Mouse (Mus musculus) splenic B cell, adult 2 months (primary cell): Measurements from ENCODE around the gene Troap.

Experiments
- DNase-seq: peaks from one replicate; pipeline ENCODE4 v3.0.0-alpha.2; 2011; ENCODE audit warnings: low read depth, low spot score
- H3K27me3 ChIP-seq: 2 replicates; pipeline ENCODE4 v1.6.1; 2012; ENCODE audit warnings: mild to moderate bottlenecking, low read length, moderate library complexity, mixed read lengths; ENCODE audit not compliant: control insufficient read depth, poor library complexity, insufficient read depth, severe bottlenecking
- H3K36me3 ChIP-seq: 2 replicates; pipeline ENCODE4 v1.6.1; 2012; ENCODE audit warnings: mild to moderate bottlenecking, low read length, moderate library complexity, mixed read lengths; ENCODE audit not compliant: control insufficient read depth, poor library complexity, insufficient read depth, severe bottlenecking

Gene Troap

DNA sequence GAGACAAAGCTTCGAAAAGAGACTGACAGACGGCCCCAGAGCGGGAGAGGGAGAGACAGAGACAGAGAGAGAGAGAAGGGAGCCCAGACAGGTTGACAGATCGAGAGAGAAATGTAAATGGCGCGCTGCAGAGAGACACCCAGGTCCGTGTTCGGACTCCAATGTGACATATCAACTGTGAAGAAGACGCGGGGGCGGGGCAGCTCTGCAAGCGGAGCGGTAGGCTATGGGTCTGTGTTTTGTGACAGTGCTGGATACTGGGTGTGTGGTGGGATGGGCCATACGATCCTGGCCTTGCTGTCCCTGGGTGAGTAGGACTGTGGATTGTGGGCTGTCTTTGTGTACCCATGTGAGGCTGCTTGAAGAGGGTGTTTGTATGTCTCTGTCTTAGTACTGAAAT is 14.7 kb downstream of the Troap start:
- Histone ChIP-seq H3K36me3 (no peaks in the 10 kb centered on the region), H3K27me3 (peaks cover 2% of the 10 kb centered on the region; the same call in 1 of the 2 replicates)
- no peak for DNase-seq

DNA sequence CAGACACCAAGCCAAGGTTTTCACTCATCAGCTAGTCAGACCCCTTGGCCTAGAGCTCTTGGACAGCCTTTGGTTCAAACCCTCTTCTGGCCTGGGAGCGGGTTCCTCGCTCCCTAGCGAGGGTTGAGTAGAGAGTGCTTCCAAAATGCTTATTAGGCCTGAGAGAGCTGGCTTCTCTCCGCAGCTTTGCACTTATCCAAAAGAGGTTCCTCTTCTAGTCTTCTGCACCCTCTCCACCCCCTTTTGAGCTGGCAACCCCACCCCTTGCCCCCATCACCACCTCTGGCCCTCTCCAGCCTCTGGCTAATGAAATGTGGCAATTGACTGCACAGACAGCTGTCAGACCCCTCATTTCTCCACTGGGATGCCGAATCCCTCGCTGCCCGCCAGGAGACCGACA is 18.5 kb downstream of the Troap start, which contains the start of gene Dnajc22:
TSS of gene Dnajc22 (plus strand) at position 301 of the 400 bp plus-strand sequence.
- Histone ChIP-seq H3K36me3 (no peaks in the 10 kb centered on the region), H3K27me3 (peaks cover 2% of the 10 kb centered on the region; the same call in 1 of the 2 replicates)
- no peak for DNase-seq

DNA sequence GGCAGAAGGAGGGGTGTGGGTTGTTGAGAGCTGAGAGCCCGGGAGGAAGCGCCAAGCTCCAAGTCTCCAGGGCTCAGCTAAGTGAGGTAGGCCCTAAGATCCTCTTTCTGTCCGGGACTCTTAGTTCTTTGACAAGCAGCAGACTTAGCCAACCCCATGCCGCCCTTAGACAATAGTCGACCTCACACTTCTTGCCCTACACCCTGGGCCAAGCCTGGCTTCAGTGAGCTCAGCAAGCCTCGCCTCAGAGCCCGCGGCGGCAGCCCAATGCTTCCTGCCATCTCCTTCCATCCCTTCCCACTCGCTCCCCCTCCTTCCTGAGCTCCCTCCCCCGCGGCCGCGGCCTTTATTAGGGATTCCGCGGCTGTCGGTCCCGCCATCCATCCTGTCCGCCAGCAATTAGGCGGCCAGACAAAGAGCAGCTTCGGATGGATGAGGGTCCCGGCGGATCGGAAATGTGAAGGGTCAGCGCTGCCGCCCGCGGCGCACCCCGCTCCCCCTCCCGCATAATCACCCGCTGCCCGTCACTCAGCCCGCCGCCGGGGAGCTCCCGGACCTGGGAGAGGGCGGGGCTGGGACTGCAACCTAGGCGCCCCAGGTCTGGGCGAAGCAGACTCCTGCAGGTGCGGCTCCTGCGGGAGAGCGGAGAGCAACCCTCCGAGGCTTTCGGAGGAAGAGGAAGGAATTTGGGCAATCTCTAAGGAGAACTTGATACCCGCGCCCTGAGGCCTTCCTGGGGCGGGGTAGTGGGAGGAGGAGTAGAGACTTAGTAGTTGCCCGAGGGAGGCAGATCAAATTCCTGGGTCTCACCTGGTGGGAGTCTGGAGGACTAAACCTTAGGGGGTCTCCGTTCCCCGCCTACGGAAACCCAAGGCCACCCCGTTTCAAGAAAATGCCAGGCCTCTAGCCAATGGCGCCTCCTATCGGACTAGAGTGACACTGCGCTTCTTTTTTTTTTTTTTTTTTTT is 19.2 kb downstream of the Troap start:
- DNase-seq, result peak; percentile 44
- Histone ChIP-seq H3K36me3 (no peaks in the 10 kb centered on the region), H3K27me3 (peaks cover 2% of the 10 kb centered on the region; the same call in 1 of the 2 replicates)

DNA sequence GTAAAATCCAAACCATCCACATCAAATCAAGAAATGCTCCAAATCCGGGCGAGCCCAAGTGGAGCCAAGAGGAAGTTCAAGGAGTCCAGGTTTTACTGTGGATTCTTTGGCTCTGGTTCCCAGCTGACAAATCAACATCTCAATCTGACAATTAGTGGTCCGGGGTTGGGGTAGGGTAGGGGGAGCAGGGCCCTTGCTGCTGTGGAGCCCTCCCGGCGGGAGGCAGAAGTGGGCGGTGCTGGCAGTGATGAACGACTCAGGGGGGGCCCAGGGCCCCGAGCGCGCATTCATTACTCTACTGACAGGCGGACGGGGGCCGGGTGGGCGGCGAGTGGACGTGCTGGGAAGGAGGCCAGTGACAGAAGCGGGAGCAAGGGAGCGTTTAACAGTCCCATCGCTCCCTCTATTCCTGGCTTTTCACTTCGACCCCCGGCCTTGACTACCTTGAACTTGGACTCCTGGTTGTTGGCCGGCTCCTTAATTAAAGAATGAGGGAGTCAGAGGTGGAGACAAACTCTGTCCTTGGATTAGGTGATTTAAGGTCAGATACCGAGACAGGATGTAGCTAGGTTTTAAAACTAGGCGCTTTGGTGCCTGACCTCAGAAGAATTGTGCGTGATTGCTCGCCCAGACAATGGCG is 20.4 kb downstream of the Troap start:
- no peak for DNase-seq
- Histone ChIP-seq H3K27me3 (peaks cover 2% of the 10 kb centered on the region; the same call in 1 of the 2 replicates), H3K36me3 (no peaks in the 10 kb centered on the region)

DNA sequence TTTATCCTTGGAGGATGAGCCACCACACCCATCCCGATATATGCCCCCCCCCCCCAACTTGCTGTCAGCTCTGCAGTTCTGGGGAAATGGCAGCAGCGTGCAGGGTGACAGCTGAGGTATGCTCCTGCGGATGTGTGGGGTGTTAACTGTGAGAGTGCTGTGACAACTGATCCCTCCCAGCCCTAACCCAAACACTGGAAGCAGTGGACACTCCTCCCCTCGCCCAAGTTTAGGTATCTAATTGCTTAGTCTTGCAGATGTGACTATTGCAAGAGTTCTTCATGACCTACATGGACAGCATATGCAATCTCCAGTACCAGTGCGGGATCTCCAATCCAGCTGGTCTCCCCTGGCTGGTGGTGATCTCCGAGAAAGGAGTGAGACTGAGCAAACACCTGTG is 21.0 kb downstream of the Troap start:
- Histone ChIP-seq H3K27me3 (peaks cover 2% of the 10 kb centered on the region; the same call in 1 of the 2 replicates), H3K36me3 (no peaks in the 10 kb centered on the region)
- DNase-seq, result no peak

DNA sequence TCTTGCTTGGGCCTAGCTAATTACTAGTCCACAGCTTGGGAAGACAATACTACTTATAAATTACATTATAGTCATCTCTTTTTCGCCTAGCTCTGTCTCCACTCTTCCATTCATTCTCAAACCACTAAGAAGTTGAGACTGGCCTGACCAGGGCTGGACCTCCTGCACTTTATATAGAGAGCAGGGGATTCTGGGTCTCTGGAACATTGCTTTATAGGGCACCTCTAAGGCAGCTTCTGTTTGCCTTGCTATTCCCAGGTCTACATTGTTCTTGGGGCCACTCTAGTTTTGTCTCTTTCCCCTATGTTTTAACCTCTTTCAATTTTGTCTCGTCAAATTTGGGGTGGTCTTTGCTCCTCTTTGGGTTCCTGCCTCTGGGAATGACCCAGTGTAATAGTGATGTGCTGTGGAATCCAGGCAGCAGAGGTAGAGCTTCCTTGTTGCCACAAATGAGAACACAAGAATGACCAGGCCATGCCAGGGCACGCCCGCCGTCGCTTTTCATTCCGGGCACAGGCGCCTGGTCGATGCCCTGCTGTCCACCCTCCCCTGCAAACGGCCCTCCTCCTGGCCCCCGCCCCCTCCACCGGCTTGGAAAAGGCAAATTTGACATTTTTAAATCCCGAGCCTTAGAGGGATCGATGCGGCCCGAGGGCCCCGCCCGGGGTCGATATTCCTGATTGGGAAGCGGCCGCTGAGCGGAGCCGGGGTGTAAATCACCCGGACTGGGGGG is 21.9 kb downstream of the Troap start:
- Histone ChIP-seq H3K36me3 (no peaks in the 10 kb centered on the region), H3K27me3 (peaks cover 2% of the 10 kb centered on the region; the same call in 1 of the 2 replicates)
- DNase-seq, result no peak

DNA sequence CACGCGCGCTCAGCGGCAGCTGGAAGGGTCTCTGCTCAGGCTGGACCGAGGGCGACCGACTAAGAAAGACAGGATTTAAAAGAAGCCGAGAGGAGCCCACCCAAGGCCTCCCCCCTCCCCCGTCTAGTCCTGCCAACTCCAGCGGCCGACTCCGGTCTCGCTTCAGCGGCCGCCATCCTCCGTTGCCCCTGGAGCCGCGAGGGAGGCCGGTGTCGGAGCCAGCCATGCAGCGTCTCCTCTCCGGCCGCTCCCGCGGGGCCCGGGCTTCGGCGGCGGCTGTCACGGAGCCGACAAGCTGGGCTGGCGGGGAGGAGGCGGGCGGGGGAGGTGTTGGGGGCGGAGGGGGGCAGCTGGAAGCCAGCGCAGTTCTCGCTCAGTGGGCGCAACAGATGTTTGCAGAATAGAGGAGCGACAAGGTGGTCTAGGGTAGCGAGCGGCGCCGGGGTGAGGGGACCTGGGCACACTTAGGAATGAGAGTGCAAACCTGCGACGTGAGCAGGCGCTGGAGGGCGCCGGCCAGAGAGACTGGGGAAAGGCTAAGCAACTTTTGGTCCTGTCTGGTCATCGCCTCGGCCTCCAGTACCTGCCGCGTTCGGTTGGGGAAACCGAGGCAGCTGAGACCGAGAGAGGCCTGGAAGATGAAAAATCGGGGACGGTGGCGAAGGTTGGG is 22.6 kb downstream of the Troap start:
- H3K27me3 ChIP-seq, result peaks cover 2% of the 10 kb centered on the region; the same call in 1 of the 2 replicates
- H3K36me3 ChIP-seq, result no peaks in the 10 kb centered on the region
- DNase-seq, result no peak

DNA sequence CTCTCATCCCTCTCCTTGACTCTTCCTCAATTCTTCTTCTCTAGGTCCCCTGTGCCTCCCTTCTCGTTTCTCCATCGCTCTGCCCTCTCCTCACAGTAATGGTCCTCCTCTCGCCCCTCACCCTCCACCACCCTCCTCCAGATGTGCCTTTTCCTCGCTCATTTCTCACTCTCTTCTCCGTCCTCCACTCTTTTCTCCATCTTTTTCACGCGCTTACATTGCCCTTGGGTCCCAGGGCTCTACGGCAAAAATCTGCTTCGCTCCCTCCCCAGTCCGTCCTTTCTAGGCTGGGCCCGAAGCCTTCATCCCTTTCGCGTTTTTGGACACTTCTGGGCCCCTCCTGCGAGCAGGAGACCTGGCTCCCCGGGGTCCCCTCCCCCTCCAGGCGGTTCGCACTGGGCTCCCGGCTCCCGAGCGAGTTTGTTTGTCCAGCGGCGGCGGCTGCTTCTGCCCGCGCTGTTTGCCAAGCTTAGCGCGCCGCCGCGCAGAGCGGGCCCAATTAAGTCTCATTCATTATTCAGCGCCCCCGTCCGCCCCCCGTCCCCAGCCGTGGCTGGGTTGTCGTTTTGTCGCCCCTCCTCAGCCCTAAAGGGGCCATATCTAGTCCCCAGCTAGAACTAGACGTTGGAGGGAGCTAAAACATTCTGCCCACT is 23.6 kb downstream of the Troap start:
- peaks cover 2% of the 10 kb centered on the region; the same call in 1 of the 2 replicates for H3K27me3 ChIP-seq
- no peak for DNase-seq
- no peaks in the 10 kb centered on the region for H3K36me3 ChIP-seq

DNA sequence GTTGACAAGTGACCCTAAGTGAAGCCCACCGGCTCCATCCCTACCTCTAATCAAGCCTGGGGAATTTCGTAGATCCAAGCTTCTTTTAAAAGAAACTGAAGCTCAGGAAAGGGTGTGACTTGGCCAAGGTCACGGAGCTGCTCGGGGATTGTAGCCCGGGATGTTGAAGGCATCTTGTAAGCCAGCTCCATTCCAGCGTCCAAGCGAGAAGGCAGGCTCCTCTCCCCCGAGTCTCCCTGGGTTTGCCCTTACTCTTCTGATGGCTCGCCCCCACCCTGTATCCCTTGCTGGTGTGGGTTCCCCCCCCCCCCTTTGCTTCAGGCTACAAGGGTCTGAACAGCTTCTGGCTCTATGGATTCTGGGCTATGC is 24.1 kb downstream of the Troap start:
- no peak for DNase-seq

DNA sequence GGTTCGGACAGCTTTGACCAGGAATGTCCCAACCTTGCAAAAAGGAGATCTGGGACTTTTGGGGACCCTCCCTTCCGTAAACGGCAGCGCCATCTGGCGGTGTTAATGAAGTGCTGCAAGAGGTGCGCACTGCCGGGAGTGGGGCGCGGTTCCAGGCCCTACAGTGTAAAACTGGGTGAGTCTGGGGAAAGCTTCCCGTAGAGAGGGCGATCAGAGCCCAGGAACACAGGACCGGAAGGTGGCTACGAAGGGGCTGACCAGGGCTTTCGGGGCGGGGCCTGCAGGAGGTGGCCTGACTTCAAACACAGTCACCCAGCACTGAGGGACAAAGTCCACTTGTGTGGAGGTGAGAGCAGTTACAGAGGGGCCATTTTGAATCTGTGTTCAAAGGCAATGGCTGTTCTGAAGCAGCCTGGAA is 24.8 kb downstream of the Troap start:
- peak; percentile 42 for DNase-seq
- Histone ChIP-seq H3K27me3 (peaks cover 2% of the 10 kb centered on the region; the same call in 1 of the 2 replicates), H3K36me3 (no peaks in the 10 kb centered on the region)

More for the DNA sequence above, 24.1 kb downstream of the Troap start:
- Histone ChIP-seq H3K36me3 (no peaks in the 10 kb centered on the region), H3K27me3 (peaks cover 2% of the 10 kb centered on the region; the same call in 1 of the 2 replicates)

DNA sequence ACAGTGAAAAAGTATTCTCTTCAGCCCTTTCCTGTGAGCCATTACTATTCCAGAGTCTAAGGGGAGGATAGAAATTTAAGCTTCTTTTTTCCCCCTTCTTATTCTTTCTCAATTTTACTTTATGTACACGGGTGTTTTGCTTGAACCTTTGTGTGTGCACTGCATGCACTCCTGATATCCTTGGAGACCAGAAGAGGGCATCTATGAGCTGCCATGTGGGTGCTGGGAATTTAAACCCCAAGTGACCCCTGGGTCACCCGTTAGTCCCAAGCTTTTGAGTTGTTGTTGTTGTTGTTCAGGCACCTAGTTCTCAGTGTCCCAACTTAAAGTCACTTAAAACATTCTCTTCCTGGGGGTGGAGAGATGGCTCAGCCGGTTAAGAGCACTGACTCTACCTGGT is 25.6 kb downstream of the Troap start:
- no peak for DNase-seq
- no peaks in the 10 kb centered on the region for H3K36me3 ChIP-seq
- no peaks in the 10 kb centered on the region; the same call in 1 of the 2 replicates for H3K27me3 ChIP-seq

DNA sequence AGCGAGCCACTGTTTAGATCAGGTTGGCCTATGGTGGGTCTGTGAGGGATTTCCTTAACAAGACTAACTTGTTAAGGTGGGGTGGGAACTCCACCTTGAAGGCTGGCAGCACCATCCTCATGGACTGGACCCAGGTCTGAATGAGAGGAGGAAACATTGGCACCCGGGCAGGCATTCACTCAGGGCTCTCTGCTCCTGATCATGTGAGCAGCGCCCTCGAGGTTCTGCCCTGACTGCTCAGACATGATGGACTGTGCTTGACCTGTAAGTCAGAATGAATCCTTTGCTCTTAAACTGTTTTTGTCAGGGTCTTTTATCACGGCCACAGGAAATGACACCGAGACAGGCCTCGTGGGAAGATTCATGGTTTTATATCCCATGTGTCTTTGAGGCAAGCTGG is 30.9 kb downstream of the Troap start:
- no peak for DNase-seq
- Histone ChIP-seq H3K27me3 (no peaks in the 10 kb centered on the region; the same call in 1 of the 2 replicates), H3K36me3 (no peaks in the 10 kb centered on the region)

DNA sequence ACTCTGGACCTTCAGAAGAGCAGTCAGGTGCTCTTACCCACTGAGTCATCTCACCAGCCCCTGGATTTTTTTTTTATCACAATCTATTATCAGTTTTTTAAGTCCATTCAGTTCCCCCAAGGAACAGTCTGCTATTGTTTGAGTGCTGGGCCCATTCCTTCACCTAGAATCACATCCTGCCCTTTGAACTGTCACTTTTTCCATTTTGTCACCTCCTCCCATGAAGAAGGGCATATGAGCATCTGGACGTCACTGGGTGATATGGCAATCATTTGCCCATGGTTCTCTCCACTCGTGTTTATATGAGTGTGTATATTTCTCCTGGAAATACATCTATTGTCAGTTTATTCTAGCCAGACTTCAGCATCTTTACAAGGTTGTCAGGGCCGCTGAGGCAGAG is 33.5 kb downstream of the Troap start:
- H3K27me3 ChIP-seq, result no peaks in the 10 kb centered on the region; the same call in 1 of the 2 replicates
- H3K36me3 ChIP-seq, result no peaks in the 10 kb centered on the region
- DNase-seq, result no peak

DNA sequence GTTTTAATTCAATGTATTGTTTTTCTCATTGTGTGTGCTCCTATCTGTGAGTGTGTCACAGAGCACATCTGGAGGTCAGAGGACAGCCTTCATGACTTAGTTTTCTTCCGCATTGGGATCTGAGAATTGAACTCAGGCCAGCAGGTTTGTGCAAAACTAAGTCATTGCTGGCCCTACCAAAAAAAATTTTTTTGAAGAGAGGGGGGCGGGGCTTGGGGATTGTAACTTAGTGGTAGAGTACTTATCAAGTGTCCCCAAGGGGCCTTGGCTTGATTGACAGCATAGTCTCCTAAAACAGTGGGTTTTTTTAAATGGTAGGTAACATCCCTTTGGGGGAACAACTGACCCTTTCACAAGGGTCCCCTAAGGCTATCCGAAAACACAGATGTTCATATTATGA is 36.8 kb downstream of the Troap start:
- no peak for DNase-seq
- Histone ChIP-seq H3K27me3 (no peaks in the 10 kb centered on the region; the same call in 1 of the 2 replicates), H3K36me3 (no peaks in the 10 kb centered on the region)
